Mouse (Mus musculus) intestine, postnatal 0 days (tissue): ENCODE results near the gene Serinc3. TPM values are rescaled to one million over a fixed set of nuclear protein-coding genes. Genes with fewer than 3 reads are reported as not detected.

Experiments used
- ATAC-seq: fragments of 200-750 bp; cut with Nextera tagmentation; 2 replicates; pipeline ENCODE4 v1.8.0; 2017; ENCODE audit warnings: mild to moderate bottlenecking, moderate TSS enrichment, moderate library complexity
- H3K27ac ChIP-seq: fragments of 300-500 bp; sonication (generic); 2 replicates; pipeline ENCODE4 v1.5.1; 2014; ENCODE audit warnings: mild to moderate bottlenecking, low read depth, low read length, moderate library complexity
- H3K27me3 ChIP-seq: fragments of 300-500 bp; sonication (generic); replicated peaks from 2 replicates; pipeline ENCODE4 v1.6.1; 2014; ENCODE audit warnings: low read length, mixed read lengths; ENCODE audit not compliant: control insufficient read depth, insufficient read depth
- H3K36me3 ChIP-seq: fragments of 300-500 bp; sonication (generic); 2 replicates; pipeline ENCODE4 v1.6.1; 2014; ENCODE audit warnings: mild to moderate bottlenecking, moderate library complexity; ENCODE audit not compliant: control insufficient read depth, insufficient read depth
- H3K4me1 ChIP-seq: fragments of 300-500 bp; sonication (generic); replicated peaks from 2 replicates; pipeline ENCODE4 v1.6.1; 2014; ENCODE audit warnings: antibody characterized with exemption, low read length, mixed read lengths; ENCODE audit not compliant: control insufficient read depth, insufficient read depth
- H3K4me2 ChIP-seq: fragments of 300-500 bp; sonication (generic); replicated peaks from 2 replicates; pipeline ENCODE4 v1.6.1; 2014; ENCODE audit warnings: low read depth, mild to moderate bottlenecking, moderate library complexity
- H3K4me3 ChIP-seq: fragments of 300-500 bp; sonication (generic); 2 replicates; pipeline ENCODE4 v1.5.1; 2014; ENCODE audit warnings: low read depth, low read length
- H3K9ac ChIP-seq: fragments of 300-500 bp; sonication (generic); 2 replicates; pipeline ENCODE4 v1.6.1; 2014; ENCODE audit warnings: mild to moderate bottlenecking, low read depth, low read length
- H3K9me3 ChIP-seq: fragments of 300-500 bp; sonication (generic); 2 replicates; pipeline ENCODE4 v1.6.1; 2016; ENCODE audit warnings: mixed run types; ENCODE audit not compliant: control insufficient read depth
- CTCF ChIP-seq: sonication (generic); IDR thresholded peaks from 2 replicates; pipeline ENCODE4 v1.5.1; 2016; ENCODE audit warnings: low read depth, mild to moderate bottlenecking, control low read depth, antibody characterized with exemption, moderate library complexity
- WGBS: fragments of 180-500 bp; shearing (Covaris S2); extraction: QIAGEN DNeasy Blood & Tissue Kit; methylation state at CpG from one replicate; pipeline ENCODE4 v1.1.7; 2014; 5-methylcytosine and 5-hydroxymethylcytosine counted together
- polyA plus RNA-seq: library from polyadenylated mRNA; unstranded; fragments of >200 nt; fragmentation: Nextera tagmentation; extraction: Ambion mirVana; gene quantifications from 2 replicates; pipeline ENCODE4 v1.2.1, GENCODE M21; 2015

The Serinc3 gene
- polyA plus RNA-seq, 1 experiment from 2014 or later, result 61.3 TPM

- Histone ChIP-seq H3K4me2 (no peak overlapping the region), H3K4me3 (no peak overlapping the region), H3K27ac (peak overlapping the region; percentile 10), H3K27me3 (no peaks in the 10 kb centered on the region), H3K4me1 (no peaks in the 10 kb centered on the region), H3K36me3 (peaks cover 66% of the 10 kb centered on the region), H3K9me3 (no peaks in the 10 kb centered on the region), H3K9ac (no peak overlapping the region)
- no peak for TF ChIP-seq CTCF
- ATAC-seq, result peak; percentile 67
- WGBS, result 44% methylated on average over 8 of the region's 8 CpGs
Measured at GRCm38 (mm10) chr2:163620451-163620850, 24.5 kb downstream of the Serinc3 start.

DNA sequence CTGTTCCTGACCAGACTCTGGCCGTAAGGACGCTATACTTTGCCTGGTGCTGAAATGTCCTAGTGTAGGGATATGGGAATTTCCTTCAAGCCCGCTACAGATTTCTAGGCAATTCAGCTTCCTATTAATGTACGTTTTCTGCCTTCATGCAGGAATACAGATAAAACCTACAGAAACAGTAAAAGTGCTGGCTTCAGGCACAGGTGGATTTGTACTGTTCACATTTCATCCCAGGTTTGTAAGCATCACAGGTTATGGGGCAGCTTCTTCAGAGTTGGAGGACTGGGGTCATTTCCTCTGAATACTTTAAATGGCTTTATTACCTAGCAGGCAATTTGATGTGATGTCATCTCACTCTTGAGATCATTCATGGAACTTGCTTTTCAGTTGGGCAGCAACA, 27.1 kb downstream of the Serinc3 start:
- ATAC-seq, result no peak
- peaks cover 71% of the 10 kb centered on the region for H3K36me3 ChIP-seq
- TF ChIP-seq CTCF, result no peak

DNA sequence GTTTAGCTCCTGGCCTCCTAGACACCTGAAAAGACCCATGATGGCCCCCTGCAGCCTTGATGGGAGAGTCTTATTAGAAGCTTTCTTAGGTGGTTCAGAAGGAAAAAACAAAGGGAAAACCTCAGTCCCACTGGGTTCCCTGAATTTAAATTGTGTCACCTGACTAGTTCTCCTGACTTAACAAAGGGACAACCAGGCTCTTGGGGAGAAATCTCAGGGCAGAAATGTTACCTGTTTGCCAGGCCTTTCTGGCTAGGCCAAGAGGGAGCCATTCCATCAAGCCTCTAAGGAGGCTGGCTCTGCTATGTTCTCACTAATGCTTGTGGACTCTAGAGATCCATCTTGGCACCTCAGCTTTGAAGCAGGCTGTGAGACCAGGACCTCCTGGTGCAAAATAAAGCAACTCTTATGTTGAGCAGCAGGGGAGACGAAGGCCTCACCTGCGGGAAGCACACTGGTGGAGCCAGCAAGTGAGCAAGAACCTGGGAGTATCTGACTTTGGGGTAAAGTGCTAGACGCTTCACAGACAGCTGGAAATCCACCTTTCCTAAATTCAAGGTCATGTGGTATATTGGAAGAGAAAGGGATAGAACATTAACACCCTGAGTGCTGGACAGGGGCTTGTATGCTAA, 27.6 kb downstream of the Serinc3 start:
- no peak overlapping the region for H3K4me2 ChIP-seq
- no peaks in the 10 kb centered on the region for H3K27me3 ChIP-seq
- H3K9ac ChIP-seq, result no peak overlapping the region
- 79% methylated on average over 3 of the region's 3 CpGs for WGBS
- no peaks in the 10 kb centered on the region for H3K9me3 ChIP-seq
- ATAC-seq, result no peak
- TF ChIP-seq CTCF, result no peak
- H3K4me3 ChIP-seq, result no peak overlapping the region
- no peak overlapping the region for H3K27ac ChIP-seq
- no peaks in the 10 kb centered on the region for H3K4me1 ChIP-seq
- H3K36me3 ChIP-seq, result peaks cover 71% of the 10 kb centered on the region

More for the DNA sequence above, 27.1 kb downstream of the Serinc3 start:
- H3K27me3 ChIP-seq, result no peaks in the 10 kb centered on the region
- no peak overlapping the region for H3K4me3 ChIP-seq
- H3K9me3 ChIP-seq, result no peaks in the 10 kb centered on the region
- peak overlapping the region; percentile 16; the same call in 1 of the 2 replicates for H3K27ac ChIP-seq
- 89% methylated on average over 4 of the region's 4 CpGs for WGBS
- no peaks in the 10 kb centered on the region for H3K4me1 ChIP-seq
- no peak overlapping the region for H3K4me2 ChIP-seq
- no peak overlapping the region for H3K9ac ChIP-seq

DNA sequence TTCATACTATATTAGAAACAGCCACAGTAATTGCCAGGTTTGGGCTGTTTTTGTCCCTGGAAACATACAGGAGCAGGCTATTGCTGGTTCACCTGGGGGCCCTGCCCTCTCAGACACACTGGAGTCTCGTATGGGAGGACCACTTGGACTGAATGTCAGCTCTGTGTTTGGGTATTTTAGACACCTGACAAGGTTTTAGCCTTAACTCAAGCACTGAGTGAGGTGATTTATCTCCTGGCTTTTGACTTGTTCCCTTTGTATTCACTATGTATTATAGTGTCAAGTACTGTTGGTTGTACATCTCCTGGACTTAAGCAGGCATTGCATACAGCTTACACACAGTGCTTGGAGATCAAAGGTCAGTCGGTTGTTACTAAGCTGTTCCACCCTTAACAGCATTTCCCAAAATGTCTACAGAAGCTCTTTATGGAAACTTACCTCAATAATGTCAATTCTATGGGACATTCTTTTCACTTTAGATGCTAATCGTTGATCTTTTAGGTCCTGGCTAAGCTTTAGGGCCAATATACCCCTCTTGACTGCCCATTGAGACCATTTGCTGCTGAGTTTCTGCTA, 28.2 kb downstream of the Serinc3 start:
- 0 out of 2 replicates have a peak, but pooled peaks cover 1% of the 10 kb centered on the region for H3K4me1 ChIP-seq
- H3K27ac ChIP-seq, result peak overlapping the region; percentile 12; the same call in 1 of the 2 replicates
- 67% methylated on average over 3 of the region's 3 CpGs for WGBS
- no peaks in the 10 kb centered on the region for H3K9me3 ChIP-seq
- no peak overlapping the region for H3K4me2 ChIP-seq
- no peaks in the 10 kb centered on the region for H3K27me3 ChIP-seq
- peaks cover 77% of the 10 kb centered on the region for H3K36me3 ChIP-seq
- H3K9ac ChIP-seq, result no peak overlapping the region
- no peak overlapping the region for H3K4me3 ChIP-seq
- peak; percentile 40; the same call in 1 of the 2 replicates for ATAC-seq
- TF ChIP-seq CTCF, result no peak

DNA sequence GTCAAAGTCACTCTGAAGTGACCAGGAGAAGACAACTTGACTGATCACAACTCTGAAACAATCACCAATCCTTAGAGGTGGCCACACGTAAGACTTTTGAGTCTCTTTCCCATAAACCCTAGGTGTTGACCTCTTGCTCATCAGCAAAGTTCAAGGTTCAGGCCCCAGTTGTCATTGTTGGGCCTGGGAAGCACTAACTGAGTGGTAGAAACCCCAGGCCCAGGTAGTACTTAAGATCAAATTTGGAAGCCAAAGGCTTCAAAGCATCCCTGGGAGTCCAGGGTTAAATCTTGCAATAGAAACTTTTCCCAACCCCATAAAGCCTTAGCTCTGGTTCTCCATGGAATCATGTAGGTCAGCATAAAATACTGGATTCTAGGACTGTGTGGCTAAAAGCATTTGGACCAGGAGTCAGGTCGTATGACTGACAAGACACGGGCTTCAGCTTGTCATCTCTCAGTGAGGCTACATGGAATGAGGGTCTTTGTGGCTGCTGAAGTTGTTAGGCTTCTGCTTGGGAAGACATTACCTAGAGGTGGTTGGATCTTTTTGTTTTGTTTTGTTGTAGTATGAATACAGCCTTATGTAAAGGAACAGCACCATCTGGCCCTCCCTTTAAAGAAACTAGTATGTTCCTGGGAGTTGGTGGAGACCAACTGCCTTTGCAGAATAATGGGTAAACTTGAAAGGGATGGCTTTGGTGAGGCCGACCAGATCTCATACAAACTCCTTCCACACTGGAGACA, 28.9 kb downstream of the Serinc3 start:
- WGBS, result 86% methylated on average over 4 of the region's 4 CpGs
- H3K4me2 ChIP-seq, result no peak overlapping the region
- TF ChIP-seq CTCF, result no peak
- ATAC-seq, result no peak
- H3K9ac ChIP-seq, result no peak overlapping the region
- H3K27ac ChIP-seq, result peak overlapping the region; percentile 12; the same call in 1 of the 2 replicates
- peaks cover 75% of the 10 kb centered on the region for H3K36me3 ChIP-seq
- H3K4me1 ChIP-seq, result 0 out of 2 replicates have a peak, but pooled peaks cover 4% of the 10 kb centered on the region
- no peak overlapping the region for H3K4me3 ChIP-seq
- no peaks in the 10 kb centered on the region for H3K27me3 ChIP-seq
- H3K9me3 ChIP-seq, result no peaks in the 10 kb centered on the region

DNA sequence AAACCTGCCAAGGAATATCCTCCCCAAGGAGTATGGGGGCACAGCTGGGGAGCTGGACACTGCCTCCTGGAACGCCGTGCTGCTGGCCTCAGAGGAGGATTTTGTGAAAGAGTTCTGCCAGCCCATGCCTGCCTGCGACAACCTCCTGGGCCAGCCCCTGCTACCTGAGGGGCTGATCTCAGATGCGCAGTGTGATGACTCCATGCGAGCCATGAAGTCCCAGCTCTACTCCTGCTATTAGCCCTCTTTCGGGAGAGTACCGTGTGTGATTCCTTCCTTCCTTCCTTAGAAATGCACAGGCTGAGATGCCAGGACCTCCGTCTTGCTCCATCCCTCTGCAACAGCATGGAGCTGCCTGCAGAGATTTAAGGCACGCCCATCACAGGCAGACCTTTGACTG, 29.5 kb downstream of the Serinc3 start:
- no peak overlapping the region for H3K4me2 ChIP-seq
- H3K9ac ChIP-seq, result no peak overlapping the region
- H3K4me3 ChIP-seq, result no peak overlapping the region
- no peak overlapping the region; the same call in 1 of the 2 replicates for H3K27ac ChIP-seq
- no peaks in the 10 kb centered on the region for H3K27me3 ChIP-seq
- WGBS, result 77% methylated on average over 9 of the region's 9 CpGs
- H3K9me3 ChIP-seq, result no peaks in the 10 kb centered on the region
- ATAC-seq, result no peak
- TF ChIP-seq CTCF, result no peak
- 0 out of 2 replicates have a peak, but pooled peaks cover 4% of the 10 kb centered on the region for H3K4me1 ChIP-seq
- peaks cover 72% of the 10 kb centered on the region for H3K36me3 ChIP-seq
